Comparison of ENCODE assay signal across 15 mouse cellular contexts in genomic region chrX:160426486-160426885, GRCm38 (mm10). TPM values are rescaled to one million over a fixed set of nuclear protein-coding genes. Genes with fewer than 3 reads are reported as not detected.
A peak's percentile ranks its signal among the peaks of the same experiment; 100 is the strongest.
DNase-seq lines count a peak whose midpoint lies in the region; ATAC-seq and TF ChIP-seq lines count a peak whose summit lies in the region.
"Had no signal": no experiment of that assay in that cellular context is flagged by ENCODE, and none has a peak within 500 bp of the region (broad histone marks: within the 10 kb centered on the region; RNA-seq: fewer than 3 reads in every experiment).

No protein-coding gene starts in this region.

- no peaks in the 10 kb centered on the region for H3K4me1 ChIP-seq in intestine, embryonic 16.5 days (ENCODE audit: control insufficient read depth, insufficient read depth, low read length)
- no peaks in the 10 kb centered on the region for H3K4me1 ChIP-seq in intestine, embryonic 15.5 days (replicated peaks)
- H3K4me1 ChIP-seq in kidney, adult 2 months (ENCODE audit: control insufficient read depth, insufficient read depth, low read length) = no peaks in the 10 kb centered on the region; the same call in 1 of the 2 replicates
- no peaks in the 10 kb centered on the region for H3K4me1 ChIP-seq in limb, embryonic 10.5 days
- H3K4me1 ChIP-seq: hindbrain, embryonic 15.5 days; lung, embryonic 15.5 days had no signal

- TF ChIP-seq CTCF in kidney, adult 2 months (conservative IDR thresholded peaks at IDR 0.05; ENCODE audit: insufficient read depth, insufficient read length, low read depth, low read length) = no peak

- no peak overlapping the region for H3K4me3 ChIP-seq in intestine, embryonic 16.5 days (ENCODE audit: low read length)
- no peak overlapping the region for H3K4me3 ChIP-seq in intestine, embryonic 15.5 days (replicated peaks)
- no peak overlapping the region for H3K4me3 ChIP-seq in kidney, adult 2 months (ENCODE audit: insufficient read depth, low read depth, low read length)
- no peak overlapping the region for H3K4me3 ChIP-seq in limb, embryonic 10.5 days
- H3K4me3 ChIP-seq: hindbrain, embryonic 15.5 days; layer of hippocampus, adult 2 months; left cerebral cortex, adult 2 months; lung, embryonic 15.5 days had no signal

- no peak overlapping the region for H3K9ac ChIP-seq in intestine, embryonic 16.5 days (ENCODE audit: low read depth, low read length)
- H3K9ac ChIP-seq in intestine, embryonic 15.5 days = no peak overlapping the region
- H3K9ac ChIP-seq: hindbrain, embryonic 15.5 days; lung, embryonic 15.5 days had no signal

- no peak overlapping the region for H3K27ac ChIP-seq in intestine, embryonic 16.5 days (ENCODE audit: low read length)
- no peak overlapping the region for H3K27ac ChIP-seq in intestine, embryonic 15.5 days
- H3K27ac ChIP-seq in kidney, adult 2 months (ENCODE audit: insufficient read depth, low read depth, low read length) = peak overlapping the region; percentile 45
- no peak overlapping the region for H3K27ac ChIP-seq in limb, embryonic 10.5 days
- H3K27ac ChIP-seq: hindbrain, embryonic 15.5 days; layer of hippocampus, adult 2 months; left cerebral cortex, adult 2 months; lung, embryonic 15.5 days had no signal

- H3K9me3 ChIP-seq in intestine, embryonic 16.5 days (ENCODE audit: control insufficient read depth, low read length) = no peaks in the 10 kb centered on the region
- H3K9me3 ChIP-seq in intestine, embryonic 15.5 days = no peaks in the 10 kb centered on the region
- no peaks in the 10 kb centered on the region for H3K9me3 ChIP-seq in limb, embryonic 10.5 days (replicated peaks)
- H3K9me3 ChIP-seq: hindbrain, embryonic 15.5 days; lung, embryonic 15.5 days had no signal

- WGBS in intestine, embryonic 16.5 days = 24% methylated on average over 1 of the region's 1 CpGs
- WGBS in intestine, embryonic 15.5 days = 45% methylated on average over 1 of the region's 1 CpGs
- WGBS in kidney, adult 2 months = 22% methylated on average over 1 of the region's 1 CpGs
- WGBS in limb, embryonic 10.5 days = 81% methylated on average over 1 of the region's 1 CpGs

- no peaks in the 10 kb centered on the region for H3K36me3 ChIP-seq in intestine, embryonic 16.5 days (ENCODE audit: control insufficient read depth, insufficient read depth, low read length)
- no peaks in the 10 kb centered on the region for H3K36me3 ChIP-seq in intestine, embryonic 15.5 days
- no peaks in the 10 kb centered on the region for H3K36me3 ChIP-seq in kidney, adult 2 months (ENCODE audit: control insufficient read depth, insufficient read depth, low read length)
- no peaks in the 10 kb centered on the region for H3K36me3 ChIP-seq in limb, embryonic 10.5 days
- H3K36me3 ChIP-seq: hindbrain, embryonic 15.5 days; lung, embryonic 15.5 days had no signal

- TF ChIP-seq POLR2A in kidney, adult 2 months (IDR thresholded peaks at IDR 0.05; ENCODE audit: low read depth, low read length) = no peak

- DNase-seq in kidney, adult 2 months = peak; percentile 79
- peak; percentile 34 for DNase-seq in kidney, postnatal 14 days
- DNase-seq in lung, postnatal 14 days = peak; percentile 7
- no peak for DNase-seq in thymus, postnatal 36 days
- DNase-seq in limb, embryonic 10.5 days (ENCODE audit: low spot score) = no peak
- no peak for DNase-seq in heart, postnatal 10 days
- DNase-seq: adrenal gland, postnatal 36 days; cerebellum, adult 2 months had no signal

- H3K27me3 ChIP-seq in intestine, embryonic 16.5 days (replicated peaks; ENCODE audit: control insufficient read depth, insufficient read depth, low read length) = peaks cover 4% of the 10 kb centered on the region; the same call in 1 of the 2 replicates
- no peaks in the 10 kb centered on the region for H3K27me3 ChIP-seq in intestine, embryonic 15.5 days (replicated peaks)
- no peaks in the 10 kb centered on the region for H3K27me3 ChIP-seq in kidney, adult 2 months (replicated peaks; ENCODE audit: control insufficient read depth, insufficient read depth, low read length)
- peaks cover 94% of the 10 kb centered on the region for H3K27me3 ChIP-seq in limb, embryonic 10.5 days (ENCODE audit: low read depth, poor library complexity, severe bottlenecking)
- H3K27me3 ChIP-seq: hindbrain, embryonic 15.5 days had no signal

- intact Hi-C loops in heart, postnatal 10 days (cut with DNase I) = no loop called here

- no peak overlapping the region for H3K4me2 ChIP-seq in intestine, embryonic 16.5 days (ENCODE audit: low read depth, low read length)
- H3K4me2 ChIP-seq in intestine, embryonic 15.5 days (replicated peaks) = no peak overlapping the region
- H3K4me2 ChIP-seq: heart, embryonic 11.5 days; hindbrain, embryonic 15.5 days; lung, embryonic 15.5 days had no signal

- ATAC-seq in intestine, embryonic 16.5 days = peak; percentile 53; the same call in 1 of the 2 replicates
- ATAC-seq in intestine, embryonic 15.5 days = no peak

RNA-seq across cellular contexts. Expression of gene Adgrg2, which starts 36.0 kb away (rescaled TPM):
- polyA plus RNA-seq in intestine, embryonic 16.5 days (2015; fragmentation: Nextera tagmentation; extraction: Ambion mirVana) = 0.86 and 0.93 TPM in 2 replicates
- 1.1 and 1.5 TPM in 2 replicates for polyA plus RNA-seq in intestine, embryonic 15.5 days (2015; fragmentation: Nextera tagmentation; extraction: Ambion mirVana)
- 0.44 and 0.62 TPM in 2 replicates for polyA plus RNA-seq in kidney, adult 2 months (2012; rRNA removed)
- 0.06 and 0.36 TPM in 2 replicates for polyA plus RNA-seq in limb, embryonic 10.5 days (2016; fragmentation: Nextera tagmentation; extraction: Ambion mirVana)
- total RNA-seq in heart, postnatal 10 days (2021) = 1 to 10 TPM; 1.1 to 1.3 TPM

Comparison
In these comparisons a context has a peak if more than half of its experiments do, and no peak if none do; other contexts are left out.
1. DNase-seq: peak in kidney, adult 2 months (single experiment), kidney, postnatal 14 days (single experiment) and lung, postnatal 14 days (single experiment); none in thymus, postnatal 36 days (0 of 2), limb, embryonic 10.5 days (single experiment) and heart, postnatal 10 days (0 of 2).